Mouse (Mus musculus): ENCODE measurements around the gene Suz12. TPM values are rescaled to one million over a fixed set of nuclear protein-coding genes. Genes with fewer than 3 reads are reported as not detected.

Suz12 gene
- total RNA-seq (2023) = 10 to 100 TPM; 88.4 to 95.9 TPM

GRCm38 (mm10) chr11:79992592-79993355, at the start of gene Suz12:
Gene Suz12 (plus strand): TSS chr11:79993106.

GRCm38 (mm10) chr11:79962125-79962876, 30.6 kb upstream of the Suz12 start, which contains the start of gene Utp6:
Gene Utp6 (minus strand): TSS chr11:79962390.

GRCm38 (mm10) chr11:80080826-80081728, 88.2 kb downstream of the Suz12 start, which contains the start of gene Crlf3:
Gene Crlf3 (minus strand): TSS chr11:80080991.

Other genes with a start within 250 kb of the Suz12 start
- gene Utp6, start 30.7 kb upstream of the Suz12 start, total RNA-seq (2023) = 10 to 100 TPM; 39.2 to 62.8 TPM
- gene Crlf3, start 87.9 kb downstream of the Suz12 start, total RNA-seq (2023) = 100 to 1,000 TPM; 241 to 285 TPM
- gene Atad5, start 96.3 kb downstream of the Suz12 start, total RNA-seq (2023) = 1 to 10 TPM; 6.3 to 7.8 TPM
- 1 to 10 TPM; 7.4 to 9.9 TPM for gene Tefm, start 149.1 kb downstream of the Suz12 start, total RNA-seq (2023)
- under 1 TPM in 1 of 2 experiments, not detected in 1; 0.32 TPM for gene Adap2, start 161.0 kb downstream of the Suz12 start, total RNA-seq (2023)
- 10 to 100 TPM in 1 of 2 experiments, 1 to 10 TPM in 1; 8.8 to 10.2 TPM for gene Rnf135, start 190.7 kb downstream of the Suz12 start, total RNA-seq (2023)
- gene Rhot1, start 215.9 kb downstream of the Suz12 start, total RNA-seq (2023) = 10 to 100 TPM; 51.2 to 51.8 TPM

Data from B cell, adult 67 days (primary cell).